Mouse (Mus musculus): ENCODE data around the gene Padi1. TPM values are rescaled to one million over a fixed set of nuclear protein-coding genes. Genes with fewer than 3 reads are reported as not detected.

Gene Padi1
- total and polyA plus RNA-seq, 2 experiments, result not detected

DNA sequence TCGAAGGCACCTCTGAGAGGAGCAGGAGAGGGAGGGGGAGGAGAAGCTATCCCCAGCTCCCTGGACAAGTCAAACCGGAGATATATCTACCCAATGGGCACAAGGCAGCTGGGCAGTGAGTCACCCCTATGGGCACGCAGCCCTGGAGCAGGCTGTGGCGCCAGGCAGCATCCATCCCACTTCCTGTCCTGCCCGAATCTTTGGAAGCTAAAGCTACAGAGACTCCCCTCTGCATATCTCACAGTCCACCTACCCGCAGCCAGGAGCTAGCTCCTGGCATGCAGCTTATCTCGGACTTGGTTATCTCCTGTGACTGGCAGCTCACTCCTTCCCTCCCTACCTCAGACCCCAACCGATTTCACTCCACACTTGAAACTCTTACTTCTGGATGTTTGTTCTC is 36.5 kb downstream of the Padi1 start:
- no peak for DNase-seq (ENCODE audit: extremely low read depth, low read depth, low spot score)
- Histone ChIP-seq H3K4me3 (ENCODE audit: insufficient read depth, low read depth, low read length) (no peak overlapping the region), H3K4me1 (ENCODE audit: control insufficient read depth, insufficient read depth, low read length) (peaks cover 2% of the 10 kb centered on the region; the same call in 1 of the 2 replicates), H3K9ac (ENCODE audit: low read depth, low read length) (no peak overlapping the region), H3K27me3 (ENCODE audit: control insufficient read depth, insufficient read depth, low read length) (no peaks in the 10 kb centered on the region), H3K79me2 (ENCODE audit: control insufficient read depth, insufficient read depth, low read length) (no peaks in the 10 kb centered on the region), H3K36me3 (ENCODE audit: control insufficient read depth, insufficient read depth, low read length) (no peaks in the 10 kb centered on the region), H3K27ac (replicated peaks; ENCODE audit: insufficient read depth, low read depth, low read length) (no peak overlapping the region)
- 41% methylated on average over 8 of the region's 8 CpGs for WGBS
- TF ChIP-seq POLR2A (IDR thresholded peaks at IDR 0.05; ENCODE audit: extremely low read depth, insufficient read depth, low read length), result no peak
- TF ChIP-seq CTCF (IDR thresholded peaks at IDR 0.05; ENCODE audit: low read depth, low read length), result no peak

GRCm38 (mm10) chr4:140804601-140805000 is 41.0 kb downstream of the Padi1 start:
- no peaks in the 10 kb centered on the region for H3K27me3 ChIP-seq (ENCODE audit: control insufficient read depth, insufficient read depth, low read length)
- H3K9ac ChIP-seq (ENCODE audit: low read depth, low read length), result no peak overlapping the region
- H3K36me3 ChIP-seq (ENCODE audit: control insufficient read depth, insufficient read depth, low read length), result no peaks in the 10 kb centered on the region
- H3K27ac ChIP-seq (replicated peaks; ENCODE audit: insufficient read depth, low read depth, low read length), result no peak overlapping the region
- no peak for TF ChIP-seq CTCF (IDR thresholded peaks at IDR 0.05; ENCODE audit: low read depth, low read length)
- TF ChIP-seq POLR2A (IDR thresholded peaks at IDR 0.05; ENCODE audit: extremely low read depth, insufficient read depth, low read length), result no peak
- no peaks in the 10 kb centered on the region for H3K79me2 ChIP-seq (ENCODE audit: control insufficient read depth, insufficient read depth, low read length)
- no peak for DNase-seq (ENCODE audit: extremely low read depth, low read depth, low spot score)
- no peak overlapping the region for H3K4me3 ChIP-seq (ENCODE audit: insufficient read depth, low read depth, low read length)
- H3K4me1 ChIP-seq (ENCODE audit: control insufficient read depth, insufficient read depth, low read length), result no peaks in the 10 kb centered on the region
- 84% methylated on average over 9 of the region's 9 CpGs for WGBS

- H3K4me1 ChIP-seq (ENCODE audit: control insufficient read depth, insufficient read depth, low read length), result no peaks in the 10 kb centered on the region
- H3K36me3 ChIP-seq (ENCODE audit: control insufficient read depth, insufficient read depth, low read length), result no peaks in the 10 kb centered on the region
- 69% methylated on average over 3 of the region's 3 CpGs for WGBS
- TF ChIP-seq CTCF (IDR thresholded peaks at IDR 0.05; ENCODE audit: low read depth, low read length), result no peak
- no peak overlapping the region for H3K27ac ChIP-seq (replicated peaks; ENCODE audit: insufficient read depth, low read depth, low read length)
- no peaks in the 10 kb centered on the region for H3K27me3 ChIP-seq (ENCODE audit: control insufficient read depth, insufficient read depth, low read length)
- no peak for DNase-seq (ENCODE audit: extremely low read depth, low read depth, low spot score)
- H3K4me3 ChIP-seq (ENCODE audit: insufficient read depth, low read depth, low read length), result no peak overlapping the region
- no peaks in the 10 kb centered on the region for H3K79me2 ChIP-seq (ENCODE audit: control insufficient read depth, insufficient read depth, low read length)
- no peak overlapping the region for H3K9ac ChIP-seq (ENCODE audit: low read depth, low read length)
These were observed 44.2 kb downstream of the Padi1 start for GRCm38 (mm10) chr4:140801364-140801763.

DNA sequence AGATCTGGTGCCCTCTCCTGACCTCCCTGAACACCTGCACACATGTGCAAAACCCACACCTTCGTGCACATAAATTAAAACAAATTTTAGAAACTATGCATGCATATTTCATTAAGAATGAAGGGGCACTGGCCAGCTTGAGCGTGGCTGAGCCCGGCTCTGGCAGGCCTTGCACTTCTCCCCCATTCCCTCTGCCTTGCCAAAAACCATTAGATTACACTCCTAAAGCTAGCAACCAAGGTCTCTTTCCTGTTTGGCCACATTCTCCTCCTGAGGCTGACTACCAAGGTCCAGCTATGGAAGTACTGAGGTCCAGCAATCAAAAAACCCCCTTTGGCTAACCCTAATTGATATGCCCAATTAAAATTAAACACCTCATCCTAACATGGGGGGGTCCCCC is 48.8 kb downstream of the Padi1 start:
- 76% methylated on average over 3 of the region's 3 CpGs for WGBS
- no peak for DNase-seq (ENCODE audit: extremely low read depth, low read depth, low spot score)
- H3K36me3 ChIP-seq (ENCODE audit: control insufficient read depth, insufficient read depth, low read length), result no peaks in the 10 kb centered on the region
- H3K9ac ChIP-seq (ENCODE audit: low read depth, low read length), result no peak overlapping the region
- no peaks in the 10 kb centered on the region for H3K79me2 ChIP-seq (ENCODE audit: control insufficient read depth, insufficient read depth, low read length)
- H3K4me1 ChIP-seq (ENCODE audit: control insufficient read depth, insufficient read depth, low read length), result no peaks in the 10 kb centered on the region
- H3K27me3 ChIP-seq (ENCODE audit: control insufficient read depth, insufficient read depth, low read length), result no peaks in the 10 kb centered on the region
- no peak overlapping the region for H3K27ac ChIP-seq (replicated peaks; ENCODE audit: insufficient read depth, low read depth, low read length)
- TF ChIP-seq CTCF (IDR thresholded peaks at IDR 0.05; ENCODE audit: low read depth, low read length) (no peak), POLR2A (IDR thresholded peaks at IDR 0.05; ENCODE audit: extremely low read depth, insufficient read depth, low read length) (no peak)
- no peak overlapping the region for H3K4me3 ChIP-seq (ENCODE audit: insufficient read depth, low read depth, low read length)

DNA sequence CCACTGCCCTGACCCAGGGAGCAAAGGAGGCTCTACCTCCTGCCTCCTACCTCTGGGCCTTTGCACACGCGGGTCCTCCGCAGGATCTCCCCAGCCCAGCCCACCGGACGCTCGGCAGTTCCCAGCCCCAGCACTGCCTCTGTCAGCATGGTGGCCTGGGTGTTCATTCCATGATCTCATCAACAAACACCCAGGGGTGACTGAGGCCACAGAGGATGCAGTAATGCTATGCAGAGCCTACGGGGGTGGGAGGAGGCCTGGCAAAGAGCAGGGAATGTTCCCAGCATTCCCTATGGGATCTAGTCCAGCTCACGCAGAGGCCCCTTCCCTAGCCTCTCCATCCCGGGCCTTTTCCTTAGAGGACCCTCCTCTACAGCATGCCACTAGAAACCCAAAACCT is 50.9 kb downstream of the Padi1 start:
- TF ChIP-seq POLR2A (IDR thresholded peaks at IDR 0.05; ENCODE audit: extremely low read depth, insufficient read depth, low read length), result no peak
- no peak for TF ChIP-seq CTCF (IDR thresholded peaks at IDR 0.05; ENCODE audit: low read depth, low read length)
- H3K79me2 ChIP-seq (ENCODE audit: control insufficient read depth, insufficient read depth, low read length), result no peaks in the 10 kb centered on the region
- no peaks in the 10 kb centered on the region for H3K4me1 ChIP-seq (ENCODE audit: control insufficient read depth, insufficient read depth, low read length)
- H3K9ac ChIP-seq (ENCODE audit: low read depth, low read length), result no peak overlapping the region
- H3K27me3 ChIP-seq (ENCODE audit: control insufficient read depth, insufficient read depth, low read length), result no peaks in the 10 kb centered on the region
- 90% methylated on average over 9 of the region's 9 CpGs for WGBS
- no peaks in the 10 kb centered on the region for H3K36me3 ChIP-seq (ENCODE audit: control insufficient read depth, insufficient read depth, low read length)
- no peak for DNase-seq (ENCODE audit: extremely low read depth, low read depth, low spot score)
- no peak overlapping the region for H3K4me3 ChIP-seq (ENCODE audit: insufficient read depth, low read depth, low read length)
- H3K27ac ChIP-seq (replicated peaks; ENCODE audit: insufficient read depth, low read depth, low read length), result no peak overlapping the region

- no peak overlapping the region for H3K9ac ChIP-seq (ENCODE audit: low read depth, low read length)
- H3K27ac ChIP-seq (replicated peaks; ENCODE audit: insufficient read depth, low read depth, low read length), result no peak overlapping the region
- H3K4me1 ChIP-seq (ENCODE audit: control insufficient read depth, insufficient read depth, low read length), result no peaks in the 10 kb centered on the region
- H3K27me3 ChIP-seq (ENCODE audit: control insufficient read depth, insufficient read depth, low read length), result no peaks in the 10 kb centered on the region
- no peaks in the 10 kb centered on the region for H3K36me3 ChIP-seq (ENCODE audit: control insufficient read depth, insufficient read depth, low read length)
- TF ChIP-seq POLR2A (IDR thresholded peaks at IDR 0.05; ENCODE audit: extremely low read depth, insufficient read depth, low read length), result no peak
- TF ChIP-seq CTCF (IDR thresholded peaks at IDR 0.05; ENCODE audit: low read depth, low read length), result peak; percentile 28; the same call in 1 of the 2 replicates
- 66% methylated on average over 9 of the region's 9 CpGs for WGBS
- H3K4me3 ChIP-seq (ENCODE audit: insufficient read depth, low read depth, low read length), result no peak overlapping the region
- no peak for DNase-seq (ENCODE audit: extremely low read depth, low read depth, low spot score)
- H3K79me2 ChIP-seq (ENCODE audit: control insufficient read depth, insufficient read depth, low read length), result no peaks in the 10 kb centered on the region
These were observed 51.8 kb downstream of the Padi1 start for GRCm38 (mm10) chr4:140793795-140794194.
